Mouse (Mus musculus): ENCODE measurements at regions not wholly inside any gene's neighbourhood (a gene's known extent, or its start where the extent isn't known, plus 50 kb on each side); places are given as distances from the start of the nearest gene placed in this dataset.

GRCm38 (mm10) chr14:29784506-29784905 is 62.8 kb upstream of the Cacna2d3 start:
- no peak for DNase-seq (ENCODE audit: low read depth, low spot score)

DNA sequence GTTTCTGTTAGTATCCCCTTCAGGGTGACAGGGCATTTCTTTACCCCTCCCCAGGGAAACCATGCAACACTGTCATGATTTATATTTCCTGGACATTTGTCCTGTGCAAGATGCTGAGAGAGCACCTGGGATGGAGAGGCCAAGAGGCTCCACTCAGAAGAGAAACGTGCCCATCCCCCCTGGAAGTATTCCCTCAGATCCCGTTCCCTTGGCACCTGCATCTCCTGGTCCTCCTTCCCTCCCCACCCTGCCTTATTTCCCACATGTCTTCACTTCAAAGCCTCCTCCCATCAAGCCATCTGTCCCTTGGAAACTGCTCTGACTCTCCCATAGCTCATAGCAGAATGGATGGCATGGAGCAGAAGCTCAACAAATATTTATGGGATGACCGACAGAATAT is 64.8 kb upstream of the Cacna2d3 start:
- no peak for DNase-seq (ENCODE audit: low read depth, low spot score)

GRCm38 (mm10) chr14:29787796-29788195 is 66.1 kb upstream of the Cacna2d3 start:
- DNase-seq (ENCODE audit: low read depth, low spot score), result peak; percentile 26

DNA sequence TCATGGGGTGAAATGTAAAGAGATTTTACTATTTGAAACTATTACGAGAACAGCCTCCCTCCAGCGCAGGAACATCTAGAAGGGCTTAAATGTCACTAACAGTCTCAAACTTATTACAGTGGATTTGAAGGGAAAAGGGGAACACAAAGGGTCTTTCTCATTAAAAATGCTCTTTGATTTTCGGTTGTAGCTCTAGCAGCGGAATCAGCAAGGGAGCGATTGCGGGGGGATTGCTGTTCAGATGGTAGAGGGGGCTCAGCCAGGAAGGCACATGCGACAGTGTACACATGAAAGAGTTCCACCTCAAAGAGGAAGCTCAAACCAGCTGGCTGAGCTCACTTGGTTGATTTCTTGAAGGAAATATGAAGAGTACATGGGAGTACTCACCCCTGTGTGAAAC is 66.7 kb upstream of the Cacna2d3 start:
- no peak for DNase-seq (ENCODE audit: low read depth, low spot score)

DNA sequence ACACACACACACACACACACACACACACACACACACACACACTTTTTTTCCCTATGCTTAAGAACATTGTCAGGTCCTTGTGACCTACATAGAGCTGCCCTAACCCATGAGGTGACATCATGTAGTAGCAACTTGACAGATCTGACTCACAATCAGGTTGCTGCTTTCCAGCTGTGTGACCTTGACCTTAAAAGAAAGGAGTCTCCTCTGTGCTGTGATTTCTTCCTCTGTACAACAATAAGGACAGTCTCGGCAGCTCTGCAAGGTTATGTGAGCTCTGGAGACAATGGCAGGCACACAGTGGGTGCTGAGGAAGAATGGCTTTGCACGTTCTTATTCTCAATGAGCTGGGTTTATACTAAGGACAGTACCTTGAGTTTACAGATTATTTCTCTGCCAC is 73.7 kb upstream of the Cacna2d3 start:
- peak; percentile 92 for DNase-seq (ENCODE audit: low read depth, low spot score)

DNA sequence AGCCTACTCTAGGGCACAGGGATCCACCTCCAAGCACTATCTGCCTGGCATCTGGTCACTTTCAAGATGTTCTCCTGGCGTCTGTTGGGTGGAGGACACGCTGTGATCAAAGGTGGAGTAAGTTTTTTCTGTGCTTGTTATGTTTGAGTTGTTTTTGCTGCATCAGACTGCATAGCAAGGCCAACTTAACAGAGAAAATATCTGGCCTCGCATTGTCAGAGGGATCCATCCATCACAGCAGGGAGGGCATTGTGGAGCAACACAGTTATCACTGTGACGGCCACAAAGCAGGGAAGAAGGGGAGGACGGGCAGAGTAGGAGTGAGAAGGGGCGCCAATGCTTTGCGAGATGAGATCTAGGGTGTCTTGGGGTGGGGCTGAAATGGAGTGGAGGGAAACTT is 74.7 kb upstream of the Cacna2d3 start:
- DNase-seq (ENCODE audit: low read depth, low spot score), result no peak

- no peak for DNase-seq (ENCODE audit: low read depth, low spot score)
These were observed 78.2 kb upstream of the Cacna2d3 start for GRCm38 (mm10) chr14:29799852-29800251.

DNA sequence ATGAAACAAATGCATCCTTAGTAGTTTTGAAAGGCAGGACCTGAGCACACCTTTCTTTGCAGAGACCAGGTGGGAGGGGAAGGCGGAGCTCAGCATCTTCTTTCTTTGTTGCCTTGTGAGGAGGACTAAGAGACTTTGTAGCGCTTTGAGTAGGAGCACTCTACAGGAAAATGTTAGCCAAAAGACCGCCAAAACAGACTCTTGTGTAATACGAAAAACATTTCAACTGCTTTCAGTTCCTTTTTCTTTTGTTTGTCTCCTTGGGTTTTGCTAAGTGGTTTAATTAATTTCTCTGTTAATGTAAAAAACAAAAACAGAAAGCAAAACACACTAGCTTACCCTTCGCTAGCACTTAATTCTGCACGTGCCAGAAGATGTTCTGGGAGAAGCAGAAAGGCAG is 83.6 kb upstream of the Cacna2d3 start:
- DNase-seq (ENCODE audit: low read depth, low spot score), result no peak

DNA sequence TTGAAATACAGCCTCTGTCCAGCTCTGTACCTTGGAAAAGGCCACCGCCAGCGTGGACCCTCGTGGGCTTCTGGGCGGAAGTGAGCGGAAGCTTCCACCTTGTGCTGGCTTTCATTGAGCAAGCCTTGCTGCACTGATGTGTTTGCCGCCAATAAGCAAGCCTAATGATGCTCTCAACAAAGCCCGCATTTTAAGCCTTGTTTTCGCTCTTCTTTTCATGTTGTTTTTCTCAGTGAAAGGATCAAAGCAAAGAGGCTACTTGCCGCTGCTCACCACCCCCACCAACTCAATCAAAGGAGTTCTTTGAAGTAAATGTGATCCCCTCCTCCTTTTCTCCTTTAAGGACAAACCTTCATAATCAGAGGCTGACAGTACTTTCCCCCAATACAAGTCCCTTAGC is 86.2 kb upstream of the Cacna2d3 start:
- peak; percentile 38 for DNase-seq (ENCODE audit: low read depth, low spot score)

DNA sequence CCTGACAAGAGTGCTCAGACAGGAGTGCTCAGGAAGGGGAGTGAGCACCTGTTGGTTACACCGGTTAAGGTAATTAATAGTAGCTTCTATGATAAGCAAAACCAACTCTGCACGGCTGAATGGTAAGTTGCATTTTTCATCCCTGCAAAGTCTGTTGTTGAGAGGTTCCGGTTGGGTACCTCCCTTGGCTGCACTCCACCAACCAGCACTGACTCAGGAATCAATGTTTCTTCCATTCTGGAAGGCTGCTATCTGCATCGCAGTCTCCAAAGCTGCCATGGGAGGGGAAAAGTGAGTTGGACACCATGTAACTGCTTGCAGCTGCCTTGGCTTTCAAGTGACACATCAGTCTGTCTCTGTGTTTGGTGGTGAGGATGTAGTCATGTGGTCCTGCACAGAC is 93.0 kb upstream of the Cacna2d3 start:
- no peak for DNase-seq (ENCODE audit: low read depth, low spot score)

DNA sequence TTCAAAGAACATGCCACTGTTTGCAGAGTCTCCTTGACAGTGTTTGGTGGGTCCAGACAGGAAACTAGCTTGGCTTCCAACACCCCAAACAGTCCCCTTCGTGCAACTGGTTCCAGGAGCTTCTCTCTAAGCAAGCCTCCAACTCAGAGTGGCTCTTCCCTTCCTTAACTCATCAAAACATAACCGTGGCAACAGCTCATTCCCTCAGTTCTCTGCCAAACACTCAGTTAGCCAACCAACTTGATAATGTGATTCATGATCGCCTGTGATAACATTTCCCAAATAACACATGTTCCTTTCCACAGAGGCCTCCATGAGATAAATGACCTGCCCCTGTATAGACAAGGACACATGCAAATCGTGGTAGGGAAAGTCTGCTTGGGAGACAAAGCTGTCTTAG is 95.9 kb upstream of the Cacna2d3 start:
- DNase-seq (ENCODE audit: low read depth, low spot score), result peak; percentile 14

GRCm38 (mm10) chr14:29818251-29818650 is 96.6 kb upstream of the Cacna2d3 start:
- no peak for DNase-seq (ENCODE audit: low read depth, low spot score)

DNA sequence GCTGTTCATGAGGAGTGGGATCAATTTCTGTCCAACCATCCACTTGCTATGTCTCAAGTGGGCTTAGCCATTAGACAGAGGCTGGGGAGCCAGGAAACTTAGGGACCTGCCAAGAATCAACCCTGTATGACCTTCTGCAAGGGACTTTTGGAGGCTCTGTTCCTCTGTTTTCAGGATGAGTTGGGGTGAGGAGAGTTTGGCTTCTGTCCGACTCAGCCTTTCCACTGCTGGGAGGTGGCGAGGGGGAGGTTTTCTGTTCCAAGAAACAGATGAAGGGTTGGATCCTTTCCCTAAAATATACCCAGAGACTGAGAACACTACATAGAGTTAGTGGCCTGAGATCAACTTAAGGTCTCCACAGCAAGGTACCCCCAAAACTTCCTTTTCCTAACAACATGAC is 97.1 kb upstream of the Cacna2d3 start:
- no peak for DNase-seq (ENCODE audit: low read depth, low spot score)

- DNase-seq (ENCODE audit: low read depth, low spot score), result no peak
These were observed 115.4 kb upstream of the Cacna2d3 start for GRCm38 (mm10) chr14:29837063-29837462.

GRCm38 (mm10) chr14:29839576-29839975 is 117.9 kb upstream of the Cacna2d3 start:
- DNase-seq (ENCODE audit: low read depth, low spot score), result no peak

- no peak for DNase-seq (ENCODE audit: low read depth, low spot score)
These were observed 119.9 kb upstream of the Cacna2d3 start for GRCm38 (mm10) chr14:29841361-29842117.

DNA sequence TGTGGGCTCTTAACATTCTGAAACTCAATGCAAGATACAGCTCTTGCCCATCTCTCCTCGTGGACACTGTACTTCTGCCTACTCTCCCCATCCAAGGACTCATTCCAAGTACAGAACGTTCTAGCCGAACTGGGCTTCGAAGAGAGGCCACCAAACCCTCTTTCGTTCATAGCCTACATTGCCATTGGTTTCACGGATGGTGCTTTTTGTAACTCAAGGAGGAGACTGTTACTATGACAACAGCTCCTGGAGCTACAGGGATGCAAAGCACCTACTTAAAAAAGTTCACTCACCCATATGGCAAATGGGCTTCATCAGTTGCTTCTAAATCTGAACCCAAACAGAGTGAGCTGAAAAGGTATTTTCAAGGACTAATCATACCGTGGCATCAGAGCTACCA is 120.4 kb upstream of the Selenok start:
- no peak for DNase-seq (ENCODE audit: low read depth, low spot score)

DNA sequence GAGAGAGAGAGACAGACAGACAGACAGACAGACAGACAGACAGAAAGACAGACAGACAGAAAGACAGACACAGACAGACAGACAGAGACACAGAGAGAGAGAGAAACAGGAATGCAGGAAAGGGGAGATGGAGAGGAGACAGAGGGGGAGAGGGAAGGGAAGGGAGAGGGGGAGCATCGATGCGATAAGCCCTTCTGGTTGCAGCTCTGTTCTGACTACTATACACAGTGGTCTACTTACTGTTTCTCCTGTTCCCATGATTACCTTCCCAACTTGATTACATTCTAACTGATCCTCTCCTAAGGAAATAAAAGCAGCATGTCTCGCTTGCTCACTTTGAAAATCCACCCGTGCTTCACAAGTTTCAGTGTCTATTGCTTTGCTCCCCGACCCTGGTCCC is 116.8 kb upstream of the Selenok start:
- no peak for DNase-seq (ENCODE audit: low read depth, low spot score)

DNA sequence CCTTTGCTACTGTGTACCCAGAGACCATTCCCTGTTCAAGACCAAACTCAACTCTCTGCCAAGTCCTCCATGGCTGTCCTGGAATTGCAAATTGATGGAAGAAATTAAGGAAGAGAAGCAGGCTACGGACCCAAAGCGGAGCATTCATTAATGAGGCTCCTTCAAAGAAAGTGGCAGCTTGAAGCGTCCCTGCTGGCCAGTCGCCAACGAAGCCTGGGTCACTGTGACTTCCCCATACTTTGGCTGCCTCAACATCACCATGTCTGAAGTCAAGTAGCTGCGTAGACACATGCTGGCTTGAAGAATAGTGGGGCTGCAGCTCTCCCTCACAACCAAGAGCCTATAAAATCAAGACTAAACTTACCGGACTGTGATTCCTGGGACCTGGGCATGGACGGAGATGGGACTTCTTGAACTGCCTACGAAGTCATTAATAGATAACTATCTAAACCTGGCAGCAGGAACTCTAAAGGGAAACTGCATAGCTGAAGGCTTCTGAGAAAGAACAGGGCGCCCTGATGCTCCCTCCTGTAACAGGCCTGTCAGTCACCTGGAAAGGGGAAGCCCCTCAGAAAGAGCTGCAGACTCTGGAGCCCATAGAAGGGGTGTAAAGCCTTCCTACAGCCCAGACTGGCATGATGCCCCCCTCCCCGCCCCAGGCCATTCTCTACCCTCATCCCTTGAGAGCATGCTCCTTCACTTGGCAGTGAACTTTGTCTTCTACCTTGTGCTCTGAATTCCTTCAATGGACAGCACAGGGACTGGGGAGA is 116.0 kb upstream of the Selenok start:
- no peak for DNase-seq (ENCODE audit: low read depth, low spot score)

DNA sequence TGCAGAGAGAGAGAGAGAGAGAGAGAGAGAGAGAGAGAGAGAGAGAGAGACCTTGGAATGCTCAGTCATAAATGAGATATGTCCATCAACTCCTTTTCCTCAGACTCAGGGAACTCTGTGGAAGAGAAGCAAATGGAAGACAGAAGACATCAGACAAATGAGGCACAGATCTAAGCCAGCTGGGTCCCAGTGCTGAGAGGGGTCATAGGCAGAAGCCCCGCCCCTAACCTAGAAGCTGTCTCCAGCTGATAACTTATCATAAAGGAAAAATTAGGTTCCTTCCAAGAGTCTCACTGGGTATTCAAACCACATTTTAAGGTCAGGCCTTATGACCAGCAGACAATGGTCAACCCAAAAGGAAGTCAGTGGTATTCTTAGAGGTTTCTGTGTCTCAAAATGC is 106.1 kb upstream of the Selenok start:
- no peak for DNase-seq (ENCODE audit: low read depth, low spot score)

DNA sequence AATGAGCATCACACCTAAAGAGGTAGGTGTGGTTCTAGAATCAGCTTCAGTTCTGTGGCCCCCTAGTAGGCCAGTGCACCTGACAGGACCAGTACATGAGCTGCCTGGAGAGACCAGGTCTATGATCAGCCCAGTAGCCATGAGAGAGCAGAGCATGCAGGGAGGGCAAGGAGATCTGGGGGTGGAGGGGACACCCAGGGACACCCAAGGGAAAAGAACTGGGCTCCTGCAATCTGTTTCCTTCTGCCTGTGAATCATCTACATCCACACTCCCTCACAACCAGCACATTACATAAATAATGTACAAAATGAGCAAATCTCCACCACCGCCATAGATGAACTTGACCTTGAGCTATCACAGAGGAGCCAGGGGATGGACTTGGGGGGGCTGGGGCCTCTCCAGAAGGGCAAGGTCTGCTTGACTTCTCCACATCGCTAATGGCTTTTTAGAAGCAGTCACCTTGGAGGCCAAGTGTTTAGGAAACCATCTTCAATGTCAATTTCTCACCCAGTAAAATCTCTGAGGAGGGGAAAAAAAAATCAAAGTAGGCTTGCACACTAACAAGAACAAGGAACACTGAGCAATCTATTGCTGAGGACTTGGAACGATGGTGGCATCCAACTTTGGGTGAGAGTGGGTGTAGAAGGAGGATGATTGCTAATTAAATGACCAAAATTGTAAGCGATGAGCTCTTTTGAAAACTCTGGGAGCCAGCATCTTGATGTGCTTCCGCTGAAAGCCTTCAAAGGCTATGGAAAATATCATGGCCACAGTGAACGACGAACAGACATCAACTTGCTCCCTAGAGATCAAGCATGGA is 101.4 kb upstream of the Selenok start:
- DNase-seq (ENCODE audit: low read depth, low spot score), result no peak

- DNase-seq (ENCODE audit: low read depth, low spot score), result no peak
These were observed 100.8 kb upstream of the Selenok start for GRCm38 (mm10) chr14:29867311-29867710.
